Mouse (Mus musculus): ENCODE data around the gene Elac2.

- TF ChIP-seq CTCF (IDR thresholded peaks at IDR 0.05) = no peak
- peak; percentile 50 for TF ChIP-seq EP300 (IDR thresholded peaks at IDR 0.05)
Observed at GRCm38 (mm10) chr11:64978720-64979488, at the start of gene Elac2.
